Mouse (Mus musculus): ENCODE data around the gene Samd4.
"Not testable (repeated sequence)": the region's sequence is repeated elsewhere in the genome, so short reads cannot be mapped to it uniquely, and the experiment has no call there.

Gene Samd4

DNA sequence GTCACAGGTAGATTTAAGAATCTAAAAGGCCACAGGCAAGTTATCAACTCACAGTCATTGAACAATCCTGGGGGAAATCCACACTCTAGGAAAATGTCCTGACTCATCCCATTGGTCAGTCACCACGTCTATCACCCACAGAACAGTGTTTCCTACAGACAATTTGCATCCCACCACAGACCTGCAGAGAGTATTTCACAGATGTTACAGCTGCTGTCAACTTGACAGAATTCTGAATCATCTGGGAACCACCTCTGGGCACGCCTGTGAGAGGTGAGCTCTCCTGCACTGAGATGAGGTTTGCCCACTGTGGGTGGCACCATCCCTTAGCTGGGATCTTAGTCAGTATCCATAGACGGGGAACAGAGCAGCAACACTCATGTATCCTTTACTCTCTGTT lies 224.8 kb downstream of the Samd4 start:
- no peak for DNase-seq (ENCODE audit: low spot score)

DNA sequence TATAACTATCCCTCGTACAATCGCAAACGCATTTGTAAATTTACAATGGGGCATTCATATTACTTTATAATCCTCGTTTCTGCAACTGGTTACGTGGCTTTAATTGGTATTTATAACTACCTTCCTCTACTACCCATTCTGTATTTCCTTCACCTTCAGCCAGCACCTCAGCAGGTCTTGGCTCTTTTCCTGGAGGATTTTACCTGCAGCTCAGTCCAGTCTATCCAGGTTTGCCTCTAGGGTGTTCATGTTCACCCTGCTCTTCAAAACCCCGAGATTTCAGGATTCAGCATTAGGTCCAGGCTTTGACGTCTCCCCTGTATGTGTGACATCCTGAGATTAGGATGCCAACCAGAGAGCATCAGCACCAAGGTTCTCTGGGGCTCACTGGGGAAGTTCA lies 227.7 kb downstream of the Samd4 start:
- DNase-seq (ENCODE audit: low spot score), result not testable (repeated sequence)

DNA sequence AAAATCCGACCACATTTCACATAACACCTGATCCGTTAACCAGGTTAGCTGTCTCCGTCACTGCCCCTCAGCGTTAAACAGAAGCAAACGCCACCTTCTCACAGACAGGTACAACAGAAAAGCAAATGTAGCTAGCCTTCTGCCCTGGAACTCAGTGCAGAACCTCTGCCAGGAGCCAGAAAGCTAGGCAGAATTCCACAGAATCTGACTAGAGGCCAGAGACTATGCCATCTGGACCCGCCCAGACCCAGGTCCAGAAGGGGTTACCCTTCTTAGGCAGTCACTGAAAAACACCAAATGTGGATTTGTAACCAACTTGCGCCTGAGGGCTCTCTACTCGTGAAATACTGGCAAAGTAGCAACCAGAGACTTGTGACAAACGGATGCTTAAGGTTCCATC lies 228.7 kb downstream of the Samd4 start:
- DNase-seq (ENCODE audit: low spot score), result no peak

DNA sequence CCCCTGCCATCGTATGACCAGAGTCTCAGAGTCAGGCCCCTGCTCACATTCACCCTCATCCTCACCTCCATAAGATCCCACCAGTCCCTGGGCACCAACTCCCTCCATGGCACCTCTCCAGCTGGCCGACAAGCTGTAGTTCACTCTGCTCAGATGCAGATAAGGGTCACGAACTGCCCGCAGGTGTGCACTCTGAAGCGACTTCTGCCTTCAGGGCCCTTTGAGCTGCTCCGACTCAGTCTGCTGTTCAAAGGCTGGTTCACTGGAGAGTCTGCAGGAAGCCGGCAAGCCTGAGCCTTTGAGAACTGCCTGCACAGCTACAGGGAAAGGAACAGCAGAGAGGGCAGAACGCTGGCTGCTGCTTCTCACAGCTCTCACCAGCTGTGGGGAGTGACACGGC lies 232.5 kb downstream of the Samd4 start:
- no peak for DNase-seq (ENCODE audit: low spot score)

- DNase-seq (ENCODE audit: low spot score), result no peak
Measured at GRCm38 (mm10) chr14:47116062-47116762, 233.6 kb downstream of the Samd4 start.

DNA sequence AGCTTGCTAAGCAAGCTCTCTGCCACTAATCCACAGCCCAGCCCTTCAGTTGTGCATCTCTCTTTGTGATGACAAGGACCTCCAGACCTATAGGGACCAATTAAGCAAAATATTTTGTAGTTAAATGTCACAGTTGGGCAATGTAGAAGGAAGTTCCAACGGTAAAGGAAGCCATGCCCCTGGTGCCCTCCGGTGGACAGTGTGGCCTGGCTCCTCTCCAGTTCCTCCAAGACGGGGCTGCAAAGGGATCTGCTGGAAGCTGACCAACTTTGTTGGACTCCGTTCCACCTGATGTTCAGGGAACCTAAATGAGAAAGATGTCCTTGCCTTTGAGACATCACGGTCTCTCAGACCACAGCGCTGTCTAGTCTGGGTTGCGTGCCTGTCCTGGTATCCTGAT lies 234.9 kb downstream of the Samd4 start:
- DNase-seq (ENCODE audit: low spot score), result no peak

DNA sequence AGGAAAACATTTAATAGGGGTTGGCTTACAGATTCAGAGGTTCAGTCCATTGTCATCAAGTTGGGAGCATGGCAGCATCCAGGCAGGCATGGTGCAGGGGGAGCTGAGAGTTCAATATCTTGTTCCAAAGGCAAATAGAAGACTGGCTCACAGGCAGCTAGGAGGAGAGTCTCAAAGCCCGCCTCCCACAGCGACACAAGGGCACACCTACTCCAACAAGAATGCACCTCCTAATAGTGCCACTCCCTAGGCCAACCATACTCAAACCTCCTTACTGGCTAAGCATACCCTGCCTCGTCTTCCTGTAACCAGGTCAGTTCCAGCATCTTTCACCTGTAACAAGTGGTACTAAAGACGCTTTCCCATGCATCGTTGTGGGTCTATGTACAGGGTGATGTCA lies 245.3 kb downstream of the Samd4 start:
- DNase-seq (ENCODE audit: low spot score), result no peak

- no peak for DNase-seq (ENCODE audit: low spot score)
Measured at GRCm38 (mm10) chr14:47133948-47134347, 251.3 kb downstream of the Samd4 start.

DNA sequence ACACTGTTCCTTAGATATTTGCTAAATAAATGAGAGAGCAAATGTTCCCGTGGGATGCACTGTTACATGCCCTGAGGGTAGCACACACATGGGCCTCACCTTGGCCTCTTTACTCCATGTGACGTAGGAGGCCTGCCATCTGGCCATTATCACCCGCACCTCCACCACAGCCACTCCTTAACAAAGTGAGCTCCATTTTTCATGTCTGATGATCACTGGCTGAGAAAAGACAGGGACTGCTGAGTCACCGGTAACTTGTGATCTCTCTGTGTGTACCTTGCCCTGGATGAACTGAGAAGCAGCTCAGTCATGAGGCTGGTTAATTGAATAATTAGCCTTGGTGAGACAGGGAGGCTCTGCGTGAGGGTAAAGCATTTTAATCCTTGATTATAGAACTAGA lies 254.0 kb downstream of the Samd4 start:
- no peak for DNase-seq (ENCODE audit: low spot score)

DNA sequence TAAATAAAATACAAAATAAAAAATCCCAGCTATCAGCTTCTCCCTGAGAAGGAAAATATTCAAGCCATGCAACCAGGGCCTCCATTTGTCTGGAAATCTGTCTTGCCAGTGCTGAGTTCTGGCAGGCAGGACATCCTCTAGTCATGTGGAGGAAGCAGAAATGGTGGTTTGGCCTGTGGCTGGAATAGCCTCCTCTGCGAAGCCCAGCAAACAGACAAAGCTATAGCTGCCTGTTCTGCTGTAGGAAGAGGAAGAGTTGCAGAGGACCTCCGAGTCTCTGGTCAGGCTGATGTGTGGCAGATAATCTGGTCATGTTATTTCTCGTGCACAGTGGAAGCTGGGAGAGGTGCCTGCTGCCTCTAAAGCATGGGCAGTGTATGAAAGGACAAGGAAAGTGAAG lies 256.2 kb downstream of the Samd4 start:
- DNase-seq (ENCODE audit: low spot score), result no peak

GRCm38 (mm10) chr14:47144326-47144725 lies 261.7 kb downstream of the Samd4 start:
- no peak for DNase-seq (ENCODE audit: low spot score)

DNA sequence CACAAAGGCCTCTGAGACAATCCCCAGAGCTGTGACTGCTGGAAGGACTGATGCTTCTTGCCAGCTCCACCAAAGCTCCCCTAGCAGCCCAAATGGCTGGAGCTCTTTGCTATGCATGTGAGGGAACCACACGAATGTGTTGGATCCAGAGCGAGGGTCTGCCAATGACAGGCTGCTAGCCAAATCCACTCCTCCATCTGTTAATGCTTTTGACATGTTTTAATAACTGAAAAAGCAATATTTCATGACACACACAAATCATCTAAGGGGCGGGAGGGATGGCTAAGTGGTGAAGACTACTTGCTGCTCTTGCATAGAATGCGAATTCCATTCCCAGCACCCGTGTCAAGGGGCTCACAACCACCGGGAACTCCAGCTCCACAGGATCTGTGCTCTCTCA lies 268.7 kb downstream of the Samd4 start:
- no peak for DNase-seq (ENCODE audit: low spot score)

- DNase-seq (ENCODE audit: low spot score), result no peak
Measured at GRCm38 (mm10) chr14:47154303-47154702, 271.6 kb downstream of the Samd4 start.
